Mouse (Mus musculus) liver, postnatal 0 days (tissue): ENCODE results near the gene Dusp18.

Experiments used
- CTCF ChIP-seq: sonication (generic); IDR thresholded peaks from 2 replicates; pipeline ENCODE4 v1.5.1; 2016; ENCODE audit warnings: antibody characterized with exemption, low read depth
- EP300 ChIP-seq: IDR thresholded peaks from 2 replicates; pipeline ENCODE4 v1.6.1; 2016; ENCODE audit warnings: antibody characterized with exemption, low read depth, mild to moderate bottlenecking

DNA sequence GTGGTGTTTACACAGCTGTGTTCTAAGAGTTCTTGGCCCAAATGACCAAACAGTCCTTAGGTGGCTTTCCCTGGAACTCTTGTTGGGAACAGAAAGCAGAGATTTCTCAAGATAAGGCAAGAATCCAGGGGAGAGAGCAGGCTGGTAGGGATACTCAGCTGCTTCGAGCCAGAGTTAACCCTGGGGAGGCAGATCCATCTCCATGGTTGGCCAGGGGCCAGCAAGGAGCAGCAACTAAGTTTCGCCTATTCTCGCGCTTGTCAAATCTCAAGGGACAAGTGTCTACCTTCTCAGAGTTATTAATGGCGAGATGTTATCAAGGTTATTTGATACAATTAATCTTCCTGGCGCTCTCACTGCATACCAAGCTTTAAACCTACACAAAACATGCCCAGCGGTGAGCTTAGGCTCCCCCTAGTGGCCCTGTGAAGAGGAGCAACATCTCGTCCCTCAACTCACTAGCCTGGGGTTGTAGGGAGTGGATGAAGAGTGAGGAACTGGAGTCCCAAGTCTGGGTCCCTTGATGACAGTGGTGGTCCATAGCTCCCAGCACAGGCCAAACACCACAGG lies 26.3 kb downstream of the Dusp18 start:
- TF ChIP-seq CTCF (peak; percentile 81), EP300 (no peak)
